In the genomic region with DNA sequence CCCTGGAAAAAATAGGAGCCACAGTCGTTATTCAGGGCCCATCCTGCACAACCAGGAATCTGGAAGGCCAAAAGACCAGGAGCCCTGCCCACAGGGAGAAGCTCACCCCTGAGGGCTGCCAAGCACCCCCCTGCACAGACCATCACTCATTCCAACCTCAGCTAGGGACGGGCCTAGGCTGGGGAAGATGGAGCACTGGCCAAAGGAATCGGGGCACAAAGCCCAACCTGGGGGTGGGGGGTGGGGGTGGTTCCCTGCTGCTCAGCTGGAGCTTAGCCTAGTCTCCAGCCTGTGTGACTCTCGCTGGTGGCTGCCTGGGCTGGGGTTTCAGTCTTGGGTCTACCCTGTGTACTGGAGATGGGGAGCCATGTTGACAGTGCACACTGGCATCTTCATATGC, we compare ENCODE assay signal across 13 mouse cellular contexts. TPM values are rescaled to one million over a fixed set of nuclear protein-coding genes. Genes with fewer than 3 reads are reported as not detected.
DNase-seq lines count a peak whose midpoint lies in the region; ATAC-seq and TF ChIP-seq lines count a peak whose summit lies in the region.
"Had no signal": no experiment of that assay in that cellular context is flagged by ENCODE, and none has a peak within 500 bp of the region (broad histone marks: within the 10 kb centered on the region; RNA-seq: fewer than 3 reads in every experiment).

No protein-coding gene starts in this region.

- ATAC-seq in heart, embryonic 15.5 days (replicated peaks; ENCODE audit: insufficient number of reproducible peaks, insufficient read depth, low FRiP score, low read depth), result no peak
- ATAC-seq in liver, embryonic 13.5 days (ENCODE audit: low read depth), result no peak
- ATAC-seq: inflammation-experienced regulatory T-cells, adult 6 months had no signal

- 36% methylated on average over 4 of the region's 4 CpGs for WGBS in heart, embryonic 15.5 days
- 51% methylated on average over 4 of the region's 4 CpGs for WGBS in liver, embryonic 13.5 days (ENCODE audit: insufficient replicate concordance)

- H3K9ac ChIP-seq in heart, embryonic 15.5 days, result no peak overlapping the region
- peak overlapping the region; percentile 91 for H3K9ac ChIP-seq in liver, embryonic 13.5 days

- peaks cover 12% of the 10 kb centered on the region; the same call in 1 of the 2 replicates for H3K27me3 ChIP-seq in heart, embryonic 15.5 days
- H3K27me3 ChIP-seq in liver, embryonic 13.5 days, result no peaks in the 10 kb centered on the region

- H3K9me3 ChIP-seq in heart, embryonic 15.5 days (replicated peaks), result no peaks in the 10 kb centered on the region
- no peaks in the 10 kb centered on the region for H3K9me3 ChIP-seq in liver, embryonic 13.5 days (replicated peaks)

- H3K36me3 ChIP-seq in heart, embryonic 15.5 days, result peaks cover 37% of the 10 kb centered on the region
- H3K36me3 ChIP-seq in liver, embryonic 13.5 days, result peaks cover 59% of the 10 kb centered on the region

- peaks cover 49% of the 10 kb centered on the region for H3K4me1 ChIP-seq in heart, embryonic 15.5 days (replicated peaks)
- H3K4me1 ChIP-seq in liver, embryonic 13.5 days (replicated peaks), result peaks cover 75% of the 10 kb centered on the region

- H3K4me3 ChIP-seq in heart, embryonic 15.5 days, result no peak overlapping the region
- H3K4me3 ChIP-seq in left cerebral cortex, adult 2 months, result no peak overlapping the region
- peak overlapping the region; percentile 80 for H3K4me3 ChIP-seq in liver, embryonic 13.5 days (replicated peaks)

- no peak overlapping the region for H3K4me2 ChIP-seq in heart, embryonic 15.5 days
- peak overlapping the region; percentile 79 for H3K4me2 ChIP-seq in liver, embryonic 13.5 days

- H3K27ac ChIP-seq in heart, embryonic 15.5 days, result peak overlapping the region; percentile 60; the same call in 1 of the 2 replicates
- peak overlapping the region; percentile 87 for H3K27ac ChIP-seq in left cerebral cortex, adult 2 months
- H3K27ac ChIP-seq in liver, embryonic 13.5 days, result peak overlapping the region; percentile 99

- no peak for DNase-seq in heart, postnatal 25 days (ENCODE audit: low spot score)
- no peak for DNase-seq in left cerebral cortex, adult 2 months (ENCODE audit: extremely low spot score in 1 of 2, low spot score in 2 of 2)
- no peak for DNase-seq in left cerebral cortex, postnatal 14 days (ENCODE audit: low spot score in 2 of 2)
- peak; percentile 40 for DNase-seq in NIH3T3 (ENCODE audit: low read depth)
- DNase-seq in liver, embryonic 13.5 days, result no peak
- no peak for DNase-seq in retina, embryonic 14.5 days (ENCODE audit: low spot score)
- no peak for DNase-seq in ovary, postnatal 10 days (ENCODE audit: low spot score)
- DNase-seq: embryo, embryonic 11 days; right cerebral cortex, postnatal 14 days; thymus, adult 2 months had no signal

- intact Hi-C loops in heart, postnatal 25 days (cut with DNase I), result no loop called here
- intact Hi-C loops in left cerebral cortex, adult 2 months (cut with DNase I), result no loop called here
- intact Hi-C loops in left cerebral cortex, postnatal 14 days (cut with DNase I), result loop anchor here (5.0 kb wide), 1 partner anchor 134 kb away; no protein-coding TSS in a partner anchor

- TF ChIP-seq CTCF in left cerebral cortex, adult 2 months (IDR thresholded peaks at IDR 0.05), result no peak

RNA-seq across cellular contexts. Expression of a gene that starts 3.2 kb away (rescaled TPM):
- 41.4 and 52.6 TPM in 2 replicates for polyA plus RNA-seq in heart, embryonic 15.5 days (2015; fragmentation: Nextera tagmentation; extraction: Ambion mirVana)
- 1 to 10 TPM; 5.8 to 5.9 TPM for total RNA-seq in heart, postnatal 25 days (2021)
- 10 to 100 TPM in 1 of 2 experiments, 1 to 10 TPM in 1; 7.6 to 11.7 TPM for total RNA-seq in left cerebral cortex, adult 2 months (2021)
- total RNA-seq in left cerebral cortex, postnatal 14 days (2021), result 1 to 10 TPM; 4.5 to 4.9 TPM
- polyA plus RNA-seq in liver, embryonic 13.5 days (2015; fragmentation: Nextera tagmentation; extraction: Ambion mirVana), result 327 and 398 TPM in 2 replicates

RNA-seq across cellular contexts. Expression of a gene that starts 11.3 kb away (rescaled TPM):
- polyA plus RNA-seq in heart, embryonic 15.5 days (2015; fragmentation: Nextera tagmentation; extraction: Ambion mirVana), result 13.4 and 20.9 TPM in 2 replicates
- total RNA-seq in heart, postnatal 25 days (2021), result 10 to 100 TPM; 28.3 to 30.2 TPM
- total RNA-seq in left cerebral cortex, adult 2 months (2021), result 10 to 100 TPM; 56.9 to 79.2 TPM
- 10 to 100 TPM; 48.9 to 49.8 TPM for total RNA-seq in left cerebral cortex, postnatal 14 days (2021)
- 19.1 and 20.3 TPM in 2 replicates for polyA plus RNA-seq in liver, embryonic 13.5 days (2015; fragmentation: Nextera tagmentation; extraction: Ambion mirVana)

RNA-seq across cellular contexts. Expression of a gene that starts 19.6 kb away (rescaled TPM):
- polyA plus RNA-seq in heart, embryonic 15.5 days (2015; fragmentation: Nextera tagmentation; extraction: Ambion mirVana), result not detected in 2 replicates
- total RNA-seq in heart, postnatal 25 days (2021), result not detected
- total RNA-seq in left cerebral cortex, adult 2 months (2021), result not detected
- total RNA-seq in left cerebral cortex, postnatal 14 days (2021), result under 1 TPM; 0.26 to 0.32 TPM
- 0.07 TPM in 1 of 2 replicates, not detected in the other for polyA plus RNA-seq in liver, embryonic 13.5 days (2015; fragmentation: Nextera tagmentation; extraction: Ambion mirVana)
- total RNA-seq: CH12.LX had no signal
- polyA plus RNA-seq: inflammation-experienced regulatory T-cells, adult 6 months had no signal

RNA-seq across cellular contexts. Expression of a gene that starts 47.9 kb away (rescaled TPM):
- polyA plus RNA-seq in heart, embryonic 15.5 days (2015; fragmentation: Nextera tagmentation; extraction: Ambion mirVana), result 11.6 and 16.2 TPM in 2 replicates
- 10 to 100 TPM; 26.0 to 27.9 TPM for total RNA-seq in heart, postnatal 25 days (2021)
- total RNA-seq in left cerebral cortex, adult 2 months (2021), result 10 to 100 TPM; 33.6 to 34.4 TPM
- total RNA-seq in left cerebral cortex, postnatal 14 days (2021), result 10 to 100 TPM; 27.3 to 28.8 TPM
- polyA plus RNA-seq in liver, embryonic 13.5 days (2015; fragmentation: Nextera tagmentation; extraction: Ambion mirVana), result 6.3 and 8.7 TPM in 2 replicates

RNA-seq across cellular contexts. Expression of a gene that starts 47.9 kb away (rescaled TPM):
- 5.5 and 8.5 TPM in 2 replicates for polyA plus RNA-seq in heart, embryonic 15.5 days (2015; fragmentation: Nextera tagmentation; extraction: Ambion mirVana)
- total RNA-seq in heart, postnatal 25 days (2021), result 1 to 10 TPM; 2.5 to 3.7 TPM
- 10 to 100 TPM; 15.1 to 17.9 TPM for total RNA-seq in left cerebral cortex, adult 2 months (2021)
- 10 to 100 TPM; 12.6 to 13.3 TPM for total RNA-seq in left cerebral cortex, postnatal 14 days (2021)
- 11.0 and 11.1 TPM in 2 replicates for polyA plus RNA-seq in liver, embryonic 13.5 days (2015; fragmentation: Nextera tagmentation; extraction: Ambion mirVana)
